Mouse (Mus musculus): ENCODE measurements around the gene 1700123O20Rik.

DNA sequence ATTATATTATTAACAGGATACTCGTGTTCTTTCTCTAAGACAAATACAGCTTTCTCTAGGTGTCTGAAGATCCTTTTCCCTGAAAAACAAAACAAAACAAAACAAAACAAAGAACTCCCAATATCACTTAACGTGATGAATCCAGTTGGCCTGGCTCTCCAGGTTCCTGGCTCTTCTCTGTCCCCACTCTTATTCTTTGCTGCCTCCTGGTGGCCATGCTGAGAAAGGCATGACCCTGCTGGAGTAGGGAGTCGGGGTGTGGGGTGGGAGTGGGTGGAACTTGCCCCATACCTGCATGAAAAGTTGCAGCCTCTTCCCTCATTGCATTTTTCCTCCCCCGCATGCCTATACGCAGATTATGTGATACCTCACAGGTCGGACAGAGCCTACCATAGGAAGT, 15.3 kb downstream of the 1700123O20Rik start:
- TF ChIP-seq POLR2A (IDR thresholded peaks at IDR 0.05; ENCODE audit: low read depth, low read length), result no peak
- TF ChIP-seq CTCF (IDR thresholded peaks at IDR 0.05; ENCODE audit: extremely low read depth, insufficient read length, insufficient replicate concordance, low read depth, low read length), result peak; percentile 88; the same call in 1 of the 2 replicates

Measured in small intestine, adult 2 months (tissue).